Mouse (Mus musculus) stomach, postnatal 0 days (tissue): Measurements from ENCODE around the gene Ppp1r9a. TPM values are rescaled to one million over a fixed set of nuclear protein-coding genes. Genes with fewer than 3 reads are reported as not detected.

ENCODE experiments used
- ATAC-seq: fragments of 200-750 bp; cut with Nextera tagmentation; 2 replicates; pipeline ENCODE4 v1.8.0; 2017; ENCODE audit not compliant: low FRiP score, low TSS enrichment
- DNase-seq: peaks from one replicate; pipeline ENCODE4 v3.0.0-alpha.2; 2016; ENCODE audit warnings: low spot score
- H3K27ac ChIP-seq: fragments of 300-500 bp; sonication (generic); replicated peaks from 2 replicates; pipeline ENCODE4 v1.5.1; 2014; ENCODE audit warnings: mild to moderate bottlenecking, control low read depth
- H3K27me3 ChIP-seq: fragments of 300-500 bp; sonication (generic); 2 replicates; pipeline ENCODE4 v1.6.1; 2014; ENCODE audit warnings: low read length; ENCODE audit not compliant: control insufficient read depth, insufficient read depth
- H3K36me3 ChIP-seq: fragments of 300-500 bp; sonication (generic); 2 replicates; pipeline ENCODE4 v1.6.1; 2014; ENCODE audit warnings: low read length, mixed read lengths; ENCODE audit not compliant: control insufficient read depth, insufficient read depth
- H3K4me1 ChIP-seq: fragments of 300-500 bp; sonication (generic); replicated peaks from 2 replicates; pipeline ENCODE4 v1.6.1; 2014; ENCODE audit warnings: antibody characterized with exemption; ENCODE audit not compliant: control insufficient read depth, insufficient read depth
- H3K4me2 ChIP-seq: fragments of 300-500 bp; sonication (generic); replicated peaks from 2 replicates; pipeline ENCODE4 v1.6.1; 2014; ENCODE audit warnings: low read depth, mild to moderate bottlenecking, control low read depth, moderate library complexity
- H3K4me3 ChIP-seq: fragments of 300-500 bp; sonication (generic); 2 replicates; pipeline ENCODE4 v1.5.1; 2014; ENCODE audit warnings: low read depth, low read length, control low read depth
- H3K9ac ChIP-seq: fragments of 300-500 bp; sonication (generic); 2 replicates; pipeline ENCODE4 v1.6.1; 2014; ENCODE audit warnings: mild to moderate bottlenecking, low read length, control low read depth, mixed read lengths
- H3K9me3 ChIP-seq: fragments of 300-500 bp; sonication (generic); 2 replicates; pipeline ENCODE4 v1.6.1; 2016; ENCODE audit warnings: low read length; ENCODE audit not compliant: control insufficient read depth
- CTCF ChIP-seq: IDR thresholded peaks from 2 replicates; pipeline ENCODE4 v1.5.1; 2016; ENCODE audit warnings: antibody characterized with exemption, low read depth, mild to moderate bottlenecking, moderate library complexity
- EP300 ChIP-seq: optimal IDR thresholded peaks from 2 replicates; pipeline ENCODE3; 2016; ENCODE audit warnings: antibody characterized with exemption
- WGBS: fragments of 180-500 bp; shearing (Covaris S2); extraction: QIAGEN DNeasy Blood & Tissue Kit; methylation state at CpG from one replicate; pipeline ENCODE4 v1.1.7; 2014; 5-methylcytosine and 5-hydroxymethylcytosine counted together
- polyA plus RNA-seq: library from polyadenylated mRNA; unstranded; fragments of >200 nt; fragmentation: Nextera tagmentation; extraction: Ambion mirVana; gene quantifications from 2 replicates; pipeline ENCODE4 v1.2.1, GENCODE M21; 2015

The Ppp1r9a gene
- polyA plus RNA-seq, 1 experiment from 2014 or later: 3.1 TPM

DNA sequence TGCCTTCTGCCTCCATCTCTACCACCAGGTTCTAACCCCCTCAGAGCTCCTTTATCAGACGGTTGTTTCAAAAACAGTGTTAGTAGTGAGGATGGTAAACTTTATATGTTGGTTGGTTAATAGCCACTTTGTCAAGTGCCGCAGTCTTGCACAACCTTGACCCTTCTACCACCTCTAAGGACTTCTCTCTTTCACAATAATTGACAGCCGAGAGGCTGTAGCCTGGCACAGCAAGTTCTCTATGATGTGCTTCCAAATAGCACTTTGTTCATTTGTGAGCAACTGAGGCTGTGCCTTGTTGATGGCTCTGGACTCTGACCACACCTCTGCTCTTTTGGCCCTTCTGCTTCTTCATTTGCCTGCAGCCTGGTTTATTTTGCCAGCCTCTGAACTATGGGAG lies 297.2 kb downstream of the Ppp1r9a start:
- no peak overlapping the region for H3K4me2 ChIP-seq
- TF ChIP-seq CTCF (no peak), EP300 (no peak)
- no peaks in the 10 kb centered on the region; the same call in 1 of the 2 replicates for H3K9me3 ChIP-seq
- no peak for DNase-seq
- ATAC-seq: no peak
- WGBS: 78% methylated on average over 3 of the region's 3 CpGs
- H3K27me3 ChIP-seq: no peaks in the 10 kb centered on the region
- H3K4me3 ChIP-seq: no peak overlapping the region
- H3K27ac ChIP-seq: no peak overlapping the region
- no peaks in the 10 kb centered on the region for H3K4me1 ChIP-seq
- H3K9ac ChIP-seq: no peak overlapping the region
- H3K36me3 ChIP-seq: no peaks in the 10 kb centered on the region

GRCm38 (mm10) chr6:5207817-5208216 lies 305.1 kb downstream of the Ppp1r9a start:
- no peaks in the 10 kb centered on the region for H3K27me3 ChIP-seq
- no peak for ATAC-seq
- no peak for DNase-seq
- no peak overlapping the region for H3K27ac ChIP-seq
- no peak overlapping the region for H3K4me2 ChIP-seq
- TF ChIP-seq CTCF: no peak
- no peak for TF ChIP-seq EP300
- WGBS: 76% methylated on average over 2 of the region's 2 CpGs
- H3K4me3 ChIP-seq: no peak overlapping the region
- no peaks in the 10 kb centered on the region for H3K36me3 ChIP-seq
- H3K9ac ChIP-seq: no peak overlapping the region
- no peaks in the 10 kb centered on the region; the same call in 1 of the 2 replicates for H3K9me3 ChIP-seq
- H3K4me1 ChIP-seq: no peaks in the 10 kb centered on the region

Other genes with a start within 250 kb of the Ppp1r9a start
- gene Sgce, start 155.7 kb upstream of the Ppp1r9a start, polyA plus RNA-seq: 45.8 and 50.4 TPM in 2 replicates
- 0.55 and 0.70 TPM in 2 replicates for gene Peg10, start 155.6 kb upstream of the Ppp1r9a start, polyA plus RNA-seq